Mouse (Mus musculus): ENCODE results near the gene Kcnip2. TPM values are rescaled to one million over a fixed set of nuclear protein-coding genes. Genes with fewer than 3 reads are reported as not detected.
A peak's percentile ranks its signal among the peaks of the same experiment; 100 is the strongest.

The Kcnip2 gene
- polyA plus RNA-seq, 1 experiment from 2014 or later = 0.51 TPM

GRCm38 (mm10) chr19:45792404-45792803 is 23.5 kb downstream of the Kcnip2 start:
- WGBS = 88% methylated on average over 6 of the region's 6 CpGs
- Histone ChIP-seq H3K27ac (no peak overlapping the region), H3K4me3 (replicated peaks) (no peak overlapping the region), H3K9me3 (no peaks in the 10 kb centered on the region), H3K9ac (replicated peaks) (no peak overlapping the region), H3K27me3 (no peaks in the 10 kb centered on the region), H3K4me1 (replicated peaks) (peaks cover 11% of the 10 kb centered on the region; the same call in 1 of the 2 replicates), H3K4me2 (no peak overlapping the region), H3K36me3 (no peaks in the 10 kb centered on the region)
- ATAC-seq (ENCODE audit: insufficient number of reproducible peaks, insufficient read depth, low FRiP score, low TSS enrichment, low read depth) = no peak

GRCm38 (mm10) chr19:45789888-45790874 is 25.7 kb downstream of the Kcnip2 start:
- ATAC-seq (ENCODE audit: insufficient number of reproducible peaks, insufficient read depth, low FRiP score, low TSS enrichment, low read depth) = no peak
- 71% methylated on average over 13 of the region's 13 CpGs for WGBS

GRCm38 (mm10) chr19:45789365-45789764 is 26.5 kb downstream of the Kcnip2 start:
- WGBS = 59% methylated on average over 7 of the region's 7 CpGs
- Histone ChIP-seq H3K36me3 (no peaks in the 10 kb centered on the region), H3K9ac (replicated peaks) (no peak overlapping the region), H3K4me2 (no peak overlapping the region), H3K27ac (no peak overlapping the region), H3K27me3 (no peaks in the 10 kb centered on the region), H3K4me1 (replicated peaks) (no peaks in the 10 kb centered on the region), H3K4me3 (replicated peaks) (no peak overlapping the region), H3K9me3 (no peaks in the 10 kb centered on the region)
- no peak for ATAC-seq (ENCODE audit: insufficient number of reproducible peaks, insufficient read depth, low FRiP score, low TSS enrichment, low read depth)

More at GRCm38 (mm10) chr19:45789888-45790874, 25.7 kb downstream of the Kcnip2 start:
- H3K4me1 ChIP-seq (replicated peaks) = no peaks in the 10 kb centered on the region
- no peaks in the 10 kb centered on the region for H3K27me3 ChIP-seq
- no peak overlapping the region for H3K4me3 ChIP-seq (replicated peaks)
- H3K4me2 ChIP-seq = no peak overlapping the region
- H3K9me3 ChIP-seq = no peaks in the 10 kb centered on the region
- no peak overlapping the region for H3K9ac ChIP-seq (replicated peaks)
- H3K36me3 ChIP-seq = no peaks in the 10 kb centered on the region
- H3K27ac ChIP-seq = no peak overlapping the region

GRCm38 (mm10) chr19:45788337-45788736 is 27.5 kb downstream of the Kcnip2 start:
- H3K27ac ChIP-seq = no peak overlapping the region

GRCm38 (mm10) chr19:45787450-45787849 is 28.4 kb downstream of the Kcnip2 start:
- Histone ChIP-seq H3K27ac (no peak overlapping the region), H3K4me1 (replicated peaks) (no peaks in the 10 kb centered on the region), H3K36me3 (no peaks in the 10 kb centered on the region), H3K9me3 (no peaks in the 10 kb centered on the region), H3K9ac (replicated peaks) (no peak overlapping the region), H3K4me3 (replicated peaks) (no peak overlapping the region), H3K27me3 (no peaks in the 10 kb centered on the region), H3K4me2 (no peak overlapping the region)
- ATAC-seq (ENCODE audit: insufficient number of reproducible peaks, insufficient read depth, low FRiP score, low TSS enrichment, low read depth) = no peak
- 67% methylated on average over 3 of the region's 3 CpGs for WGBS

More at GRCm38 (mm10) chr19:45788337-45788736, 27.5 kb downstream of the Kcnip2 start:
- Histone ChIP-seq H3K9ac (replicated peaks) (no peak overlapping the region), H3K36me3 (no peaks in the 10 kb centered on the region), H3K4me3 (replicated peaks) (no peak overlapping the region), H3K9me3 (no peaks in the 10 kb centered on the region), H3K4me1 (replicated peaks) (no peaks in the 10 kb centered on the region), H3K27me3 (no peaks in the 10 kb centered on the region), H3K4me2 (no peak overlapping the region)
- ATAC-seq (ENCODE audit: insufficient number of reproducible peaks, insufficient read depth, low FRiP score, low TSS enrichment, low read depth) = no peak
- WGBS = 63% methylated on average over 4 of the region's 4 CpGs

GRCm38 (mm10) chr19:45785470-45785869 is 30.4 kb downstream of the Kcnip2 start:
- Histone ChIP-seq H3K4me2 (no peak overlapping the region), H3K4me3 (replicated peaks) (no peak overlapping the region), H3K27me3 (no peaks in the 10 kb centered on the region), H3K36me3 (peaks cover 8% of the 10 kb centered on the region; the same call in 1 of the 2 replicates), H3K9ac (replicated peaks) (no peak overlapping the region), H3K9me3 (no peaks in the 10 kb centered on the region), H3K27ac (no peak overlapping the region), H3K4me1 (replicated peaks) (peaks cover 17% of the 10 kb centered on the region)
- 64% methylated on average over 3 of the region's 3 CpGs for WGBS
- no peak for ATAC-seq (ENCODE audit: insufficient number of reproducible peaks, insufficient read depth, low FRiP score, low TSS enrichment, low read depth)

GRCm38 (mm10) chr19:45783933-45784576 is 31.8 kb downstream of the Kcnip2 start:
- Histone ChIP-seq H3K4me3 (replicated peaks) (peak overlapping the region; percentile 100), H3K4me1 (replicated peaks) (peaks cover 27% of the 10 kb centered on the region), H3K9ac (replicated peaks) (peak overlapping the region; percentile 38; the same call in 1 of the 2 replicates), H3K36me3 (peaks cover 22% of the 10 kb centered on the region; the same call in 1 of the 2 replicates), H3K27me3 (no peaks in the 10 kb centered on the region), H3K27ac (peak overlapping the region; percentile 72), H3K4me2 (peak overlapping the region; percentile 71), H3K9me3 (no peaks in the 10 kb centered on the region)
- peak; percentile 14; the same call in 1 of the 2 replicates for ATAC-seq (ENCODE audit: insufficient number of reproducible peaks, insufficient read depth, low FRiP score, low TSS enrichment, low read depth)
- 32% methylated on average over 17 of the region's 17 CpGs for WGBS

- peak within 1 kb of the TSS; percentile 99 for H3K27ac ChIP-seq
- H3K9me3 ChIP-seq = no peaks in the 10 kb centered on the region
- H3K4me1 ChIP-seq (replicated peaks) = peaks cover 27% of the 10 kb centered on the region
- peak within 1 kb of the TSS; percentile 100 for H3K4me3 ChIP-seq (replicated peaks)
- ATAC-seq (ENCODE audit: insufficient number of reproducible peaks, insufficient read depth, low FRiP score, low TSS enrichment, low read depth) = peak; percentile 99
- no peaks in the 10 kb centered on the region for H3K27me3 ChIP-seq
- peaks cover 28% of the 10 kb centered on the region for H3K36me3 ChIP-seq
- H3K4me2 ChIP-seq = peak within 1 kb of the TSS; percentile 71
- peak within 1 kb of the TSS; percentile 97 for H3K9ac ChIP-seq (replicated peaks)
- 1% methylated on average over 49 of the region's 71 CpGs for WGBS
Observed at GRCm38 (mm10) chr19:45783181-45783932, 32.5 kb downstream of the Kcnip2 start, which contains the start of gene Mgea5. TSS of gene Mgea5 (minus strand) at chr19:45783837.

- ATAC-seq (ENCODE audit: insufficient number of reproducible peaks, insufficient read depth, low FRiP score, low TSS enrichment, low read depth) = 0 out of 2 replicates have a peak, but pooled peaks have one; percentile 45
Observed at GRCm38 (mm10) chr19:45782315-45783001, 33.4 kb downstream of the Kcnip2 start.

GRCm38 (mm10) chr19:45781676-45782075 is 34.2 kb downstream of the Kcnip2 start:
- Histone ChIP-seq H3K9ac (replicated peaks) (peak overlapping the region; percentile 97), H3K4me3 (replicated peaks) (peak overlapping the region; percentile 100), H3K36me3 (peaks cover 45% of the 10 kb centered on the region), H3K4me1 (replicated peaks) (peaks cover 27% of the 10 kb centered on the region), H3K9me3 (no peaks in the 10 kb centered on the region), H3K27me3 (no peaks in the 10 kb centered on the region), H3K27ac (no peak overlapping the region), H3K4me2 (peak overlapping the region; percentile 71)
- ATAC-seq (ENCODE audit: insufficient number of reproducible peaks, insufficient read depth, low FRiP score, low TSS enrichment, low read depth) = no peak
- WGBS = 70% methylated on average over 8 of the region's 8 CpGs

More at GRCm38 (mm10) chr19:45782315-45783001, 33.4 kb downstream of the Kcnip2 start:
- Histone ChIP-seq H3K27me3 (no peaks in the 10 kb centered on the region), H3K4me3 (replicated peaks) (peak overlapping the region; percentile 100), H3K4me1 (replicated peaks) (peaks cover 27% of the 10 kb centered on the region), H3K27ac (peak overlapping the region; percentile 99), H3K36me3 (peaks cover 37% of the 10 kb centered on the region), H3K9ac (replicated peaks) (peak overlapping the region; percentile 97), H3K4me2 (peak overlapping the region; percentile 71), H3K9me3 (no peaks in the 10 kb centered on the region)
- WGBS = 0% methylated on average over 36 of the region's 36 CpGs

Data from limb, embryonic 12.5 days (tissue).